Mouse (Mus musculus) midbrain, embryonic 16.5 days (tissue): Measurements from ENCODE around the gene Hnrnpul1. TPM values are rescaled to one million over a fixed set of nuclear protein-coding genes. Genes with fewer than 3 reads are reported as not detected.

Experiments used
- ATAC-seq: fragments of 200-750 bp; cut with Nextera tagmentation; 2 replicates; pipeline ENCODE4 v1.8.0; 2017; ENCODE audit warnings: moderate TSS enrichment
- H3K27ac ChIP-seq: fragments of 300-500 bp; sonication (generic); 2 replicates; pipeline ENCODE4 v1.5.1; 2014; ENCODE audit warnings: mild to moderate bottlenecking, low read length, mixed read lengths
- H3K27me3 ChIP-seq: fragments of 300-500 bp; sonication (generic); 2 replicates; pipeline ENCODE4 v1.6.1; 2014; ENCODE audit warnings: low read depth, low read length, mixed read lengths; ENCODE audit not compliant: control insufficient read depth, insufficient read depth
- H3K36me3 ChIP-seq: fragments of 300-500 bp; sonication (generic); 2 replicates; pipeline ENCODE4 v1.6.1; 2014; ENCODE audit warnings: mild to moderate bottlenecking, low read length, moderate library complexity, mixed read lengths; ENCODE audit not compliant: control insufficient read depth, insufficient read depth
- H3K4me1 ChIP-seq: fragments of 300-500 bp; sonication (generic); 2 replicates; pipeline ENCODE4 v1.6.1; 2014; ENCODE audit warnings: mild to moderate bottlenecking, low read length, mixed read lengths; ENCODE audit not compliant: control insufficient read depth, insufficient read depth
- H3K4me2 ChIP-seq: fragments of 300-500 bp; sonication (generic); 2 replicates; pipeline ENCODE4 v1.6.1; 2014; ENCODE audit warnings: mild to moderate bottlenecking, low read length, mixed read lengths
- H3K4me3 ChIP-seq: fragments of 300-500 bp; sonication (generic); 2 replicates; pipeline ENCODE4 v1.5.1; 2014; ENCODE audit warnings: low read depth, mild to moderate bottlenecking, low read length, moderate library complexity, mixed read lengths
- H3K9ac ChIP-seq: fragments of 300-500 bp; sonication (generic); 2 replicates; pipeline ENCODE4 v1.6.1; 2014; ENCODE audit warnings: low read depth, low read length, mixed read lengths
- H3K9me3 ChIP-seq: fragments of 300-500 bp; sonication (generic); replicated peaks from 2 replicates; pipeline ENCODE4 v1.6.1; 2014; ENCODE audit warnings: mild to moderate bottlenecking, low read length, mixed read lengths; ENCODE audit not compliant: control insufficient read depth, poor library complexity, severe bottlenecking
- WGBS: fragments of 180-500 bp; shearing (Covaris S2); extraction: QIAGEN DNeasy Blood & Tissue Kit; methylation state at CpG from one replicate; pipeline ENCODE4 v1.1.7; 2014; 5-methylcytosine and 5-hydroxymethylcytosine counted together
- polyA plus RNA-seq: library from polyadenylated mRNA; unstranded; fragments of >200 nt; fragmentation: Nextera tagmentation; extraction: Ambion mirVana; gene quantifications from 2 replicates; pipeline ENCODE4 v1.2.1, GENCODE M21; 2015

Gene Hnrnpul1
- polyA plus RNA-seq, 1 experiment from 2014 or later, result 38.3 TPM

DNA sequence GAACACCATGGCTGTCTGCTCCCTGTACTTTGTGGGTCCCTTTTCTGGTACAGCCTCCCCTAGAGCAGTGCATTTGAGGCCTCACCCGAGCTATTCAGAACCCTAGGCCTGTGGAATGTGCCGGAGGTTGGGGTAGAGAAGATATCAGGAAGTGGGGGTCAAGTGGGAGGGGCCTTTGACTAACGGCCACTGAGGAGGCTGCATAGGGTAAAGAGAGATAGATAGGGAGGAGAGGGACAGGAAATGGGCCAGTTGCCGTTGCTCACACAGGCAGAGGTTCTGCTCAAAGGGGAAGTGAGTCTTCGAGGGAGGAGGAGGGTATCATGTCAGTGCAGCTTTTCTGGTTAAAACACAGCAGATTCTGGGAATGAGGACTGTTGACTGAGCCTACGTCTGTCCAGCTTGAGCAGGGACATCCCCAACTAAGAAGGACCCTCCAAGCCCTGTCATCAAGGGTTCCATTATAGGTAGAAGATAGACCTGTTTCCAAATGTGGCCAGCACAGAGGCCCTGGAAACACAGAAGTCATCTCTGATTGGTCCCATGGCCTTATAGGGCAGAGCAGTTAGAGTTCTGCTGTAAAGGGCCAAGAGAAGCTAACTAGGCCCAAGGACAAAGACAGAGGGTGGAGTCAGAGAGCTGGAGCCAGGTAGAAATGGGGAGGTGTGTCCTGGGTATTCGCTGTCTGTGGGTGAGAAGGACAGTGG is 70.9 kb downstream of the Hnrnpul1 start:
- H3K27me3 ChIP-seq, result peaks cover 36% of the 10 kb centered on the region
- peaks cover 33% of the 10 kb centered on the region for H3K4me1 ChIP-seq
- WGBS, result 76% methylated on average over 7 of the region's 7 CpGs
- no peak overlapping the region for H3K4me3 ChIP-seq
- no peaks in the 10 kb centered on the region for H3K9me3 ChIP-seq
- no peak overlapping the region for H3K4me2 ChIP-seq
- H3K27ac ChIP-seq, result no peak overlapping the region
- no peak overlapping the region for H3K9ac ChIP-seq
- ATAC-seq, result no peak
- H3K36me3 ChIP-seq, result no peaks in the 10 kb centered on the region

DNA sequence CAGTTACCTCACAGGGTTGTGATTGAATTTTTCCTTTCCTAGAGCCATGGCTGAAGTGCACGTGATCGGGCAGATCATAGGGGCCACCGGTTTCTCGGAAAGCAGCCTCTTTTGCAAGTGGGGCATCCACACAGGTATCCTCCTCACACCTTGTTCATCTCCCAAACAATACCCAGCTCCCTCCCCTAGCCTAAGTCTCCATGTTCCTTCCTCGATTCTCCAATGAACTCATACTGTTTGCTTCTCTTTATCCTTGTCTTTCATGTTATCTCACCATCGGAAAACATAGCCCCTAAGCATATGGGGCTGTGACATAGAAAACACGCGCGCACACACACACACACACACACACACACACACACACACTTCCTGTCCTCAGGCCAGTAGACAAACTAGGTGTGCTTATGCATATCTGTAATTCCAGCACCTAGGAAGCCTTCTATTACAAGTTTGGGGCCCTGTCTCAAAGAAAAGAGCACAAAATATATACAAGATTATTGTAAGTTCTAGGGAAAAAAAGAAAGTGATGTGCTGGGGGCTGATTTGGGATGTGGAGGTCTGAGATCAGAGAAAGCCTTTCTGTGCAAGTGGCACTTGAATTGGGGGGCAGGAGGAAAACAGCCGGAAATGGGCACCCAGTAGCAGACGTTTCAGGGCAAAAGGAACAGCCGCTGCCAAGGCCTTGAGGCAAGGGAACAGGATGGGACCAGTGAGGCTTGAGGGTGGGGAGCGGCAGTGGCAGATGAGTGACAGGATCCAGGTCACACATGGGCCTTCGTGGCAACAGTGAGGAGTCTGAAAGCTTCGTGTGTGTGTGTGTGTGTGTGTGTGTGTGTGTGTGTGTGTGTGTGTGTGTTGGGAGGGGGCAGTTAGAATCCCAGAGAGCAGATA is 73.0 kb downstream of the Hnrnpul1 start:
- H3K4me3 ChIP-seq, result peak overlapping the region; percentile 60
- H3K27ac ChIP-seq, result peak overlapping the region; percentile 96
- WGBS, result 62% methylated on average over 15 of the region's 15 CpGs

GRCm38 (mm10) chr7:25680514-25681258 is 73.9 kb downstream of the Hnrnpul1 start, which contains the start of gene B9d2:
B9d2 (plus strand) TSS chr7:25680780.
- peaks cover 15% of the 10 kb centered on the region for H3K4me1 ChIP-seq
- no peaks in the 10 kb centered on the region for H3K9me3 ChIP-seq
- peak; percentile 95 for ATAC-seq
- H3K36me3 ChIP-seq, result no peaks in the 10 kb centered on the region
- peak within 1 kb of the TSS; percentile 60 for H3K4me3 ChIP-seq
- peaks cover 8% of the 10 kb centered on the region for H3K27me3 ChIP-seq
- H3K27ac ChIP-seq, result peak within 1 kb of the TSS; percentile 96
- H3K4me2 ChIP-seq, result peak within 1 kb of the TSS; percentile 51
- under 1% methylated on average over 46 of the region's 46 CpGs for WGBS
- H3K9ac ChIP-seq, result peak within 1 kb of the TSS; percentile 82

More for the DNA sequence above, 73.0 kb downstream of the Hnrnpul1 start:
- Histone ChIP-seq H3K4me1 (peaks cover 17% of the 10 kb centered on the region), H3K9ac (peak overlapping the region; percentile 82), H3K27me3 (peaks cover 16% of the 10 kb centered on the region), H3K36me3 (no peaks in the 10 kb centered on the region), H3K4me2 (peak overlapping the region; percentile 51), H3K9me3 (no peaks in the 10 kb centered on the region)
- ATAC-seq, result no peak

GRCm38 (mm10) chr7:25679971-25680370 is 74.6 kb downstream of the Hnrnpul1 start:
- H3K36me3 ChIP-seq, result no peaks in the 10 kb centered on the region
- H3K4me2 ChIP-seq, result peak overlapping the region; percentile 51
- no peak for ATAC-seq
- no peaks in the 10 kb centered on the region for H3K9me3 ChIP-seq
- 12% methylated on average over 6 of the region's 6 CpGs for WGBS
- peak overlapping the region; percentile 60 for H3K4me3 ChIP-seq
- peaks cover 18% of the 10 kb centered on the region for H3K4me1 ChIP-seq
- H3K27me3 ChIP-seq, result peaks cover 8% of the 10 kb centered on the region; the same call in 1 of the 2 replicates
- H3K9ac ChIP-seq, result peak overlapping the region; percentile 82; the same call in 1 of the 2 replicates
- H3K27ac ChIP-seq, result peak overlapping the region; percentile 96; the same call in 1 of the 2 replicates

DNA sequence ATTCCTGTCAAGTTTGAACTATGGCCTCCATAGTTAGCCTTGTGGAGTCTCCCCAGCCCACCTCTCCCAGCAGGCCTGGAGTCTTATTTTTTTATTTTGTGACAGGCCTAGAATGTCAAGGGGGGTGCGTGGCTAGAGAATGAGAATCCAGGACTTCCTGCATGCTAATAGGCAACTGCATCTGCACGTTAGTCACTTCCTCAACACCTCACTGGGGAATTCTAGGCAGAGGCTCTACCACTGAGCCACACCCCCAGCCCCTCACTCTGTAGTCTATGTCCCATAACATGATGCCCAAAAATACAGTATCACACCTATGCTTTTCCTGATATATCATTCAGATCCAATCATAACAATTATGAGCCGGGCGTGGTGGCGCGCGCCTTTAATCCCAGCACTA is 77.5 kb downstream of the Hnrnpul1 start:
- no peak for ATAC-seq
- no peaks in the 10 kb centered on the region for H3K9me3 ChIP-seq

DNA sequence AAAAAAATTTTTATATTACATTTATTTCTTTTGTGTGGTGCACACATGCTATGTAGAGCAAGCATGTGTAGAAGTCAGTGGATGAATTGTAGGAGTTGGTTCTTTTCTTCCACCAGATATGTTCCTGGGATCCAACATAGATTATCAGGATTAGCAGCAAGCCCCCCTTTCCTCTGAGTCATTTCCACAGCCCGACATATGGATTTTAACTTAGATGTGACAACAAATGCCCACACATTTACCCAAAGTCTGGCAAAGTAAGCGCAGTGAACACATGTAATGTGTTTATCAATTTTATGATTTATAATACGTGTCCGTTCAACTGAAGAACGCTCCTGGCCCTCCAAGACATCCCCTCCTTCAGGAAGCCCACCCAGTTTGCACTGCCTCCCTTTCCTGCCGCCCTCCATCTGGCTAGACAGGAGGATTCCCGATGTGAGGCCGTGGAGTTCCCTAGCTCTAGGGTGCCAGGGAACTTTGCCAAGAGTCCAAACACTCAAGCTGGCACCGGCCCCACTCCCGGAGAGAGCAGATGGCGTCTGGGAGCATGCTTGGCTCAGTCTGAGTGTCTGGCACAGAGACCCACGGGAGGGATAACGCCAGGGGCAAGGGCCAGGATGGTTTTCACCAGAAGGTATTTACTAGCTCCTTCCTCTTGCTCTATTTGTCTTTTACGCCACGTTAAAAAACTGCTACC is 78.3 kb downstream of the Hnrnpul1 start:
- WGBS, result 52% methylated on average over 15 of the region's 15 CpGs
- Histone ChIP-seq H3K27me3 (peaks cover 18% of the 10 kb centered on the region), H3K9me3 (no peaks in the 10 kb centered on the region), H3K27ac (peak overlapping the region; percentile 40; the same call in 1 of the 2 replicates), H3K9ac (no peak overlapping the region), H3K4me1 (peaks cover 10% of the 10 kb centered on the region), H3K4me3 (no peak overlapping the region), H3K4me2 (peak overlapping the region; percentile 7; the same call in 1 of the 2 replicates), H3K36me3 (no peaks in the 10 kb centered on the region)
- ATAC-seq, result no peak; the same call in 1 of the 2 replicates

More for the DNA sequence above, 77.5 kb downstream of the Hnrnpul1 start:
- H3K4me3 ChIP-seq, result no peak overlapping the region
- no peak overlapping the region for H3K9ac ChIP-seq
- peaks cover 17% of the 10 kb centered on the region for H3K4me1 ChIP-seq
- H3K27me3 ChIP-seq, result peaks cover 18% of the 10 kb centered on the region
- no peaks in the 10 kb centered on the region for H3K36me3 ChIP-seq
- H3K4me2 ChIP-seq, result no peak overlapping the region
- 88% methylated on average over 7 of the region's 7 CpGs for WGBS
- H3K27ac ChIP-seq, result peak overlapping the region; percentile 40; the same call in 1 of the 2 replicates

GRCm38 (mm10) chr7:25675405-25675804 is 79.2 kb downstream of the Hnrnpul1 start:
- Histone ChIP-seq H3K9me3 (no peaks in the 10 kb centered on the region), H3K4me1 (peaks cover 10% of the 10 kb centered on the region), H3K27ac (no peak overlapping the region), H3K36me3 (no peaks in the 10 kb centered on the region), H3K4me3 (peak overlapping the region; percentile 55), H3K9ac (peak overlapping the region; percentile 76; the same call in 1 of the 2 replicates), H3K4me2 (peak overlapping the region; percentile 63), H3K27me3 (peaks cover 18% of the 10 kb centered on the region)
- ATAC-seq, result peak; percentile 8
- WGBS, result 50% methylated on average over 6 of the region's 6 CpGs

- Histone ChIP-seq H3K27me3 (peaks cover 18% of the 10 kb centered on the region), H3K9me3 (no peaks in the 10 kb centered on the region), H3K4me1 (peaks cover 5% of the 10 kb centered on the region), H3K4me3 (peak within 1 kb of the TSS; percentile 55), H3K36me3 (no peaks in the 10 kb centered on the region; the same call in 1 of the 2 replicates), H3K4me2 (peak within 1 kb of the TSS; percentile 63), H3K27ac (no peak within 1 kb of the TSS), H3K9ac (peak within 1 kb of the TSS; percentile 76)
- ATAC-seq, result peak; percentile 61
- 3% methylated on average over 29 of the region's 29 CpGs for whole genome bisulfite sequencing
Observed at GRCm38 (mm10) chr7:25674719-25675300, 79.7 kb downstream of the Hnrnpul1 start, which contains the start of gene Tmem91. Tmem91 (minus strand) TSS chr7:25675166.
